Mouse (Mus musculus) CD4-positive, CD25-positive, alpha-beta regulatory T cell, adult 2 months (primary cell): ENCODE measurements at regions not wholly inside any gene's neighbourhood (a gene's known extent, or its start where the extent isn't known, plus 50 kb on each side); places are given as distances from the start of the nearest gene placed in this dataset.

Source experiments
- DNase-seq: peaks from one replicate; pipeline ENCODE4 v3.0.0-alpha.2; 2012; ENCODE audit warnings: low read depth, low spot score

DNA sequence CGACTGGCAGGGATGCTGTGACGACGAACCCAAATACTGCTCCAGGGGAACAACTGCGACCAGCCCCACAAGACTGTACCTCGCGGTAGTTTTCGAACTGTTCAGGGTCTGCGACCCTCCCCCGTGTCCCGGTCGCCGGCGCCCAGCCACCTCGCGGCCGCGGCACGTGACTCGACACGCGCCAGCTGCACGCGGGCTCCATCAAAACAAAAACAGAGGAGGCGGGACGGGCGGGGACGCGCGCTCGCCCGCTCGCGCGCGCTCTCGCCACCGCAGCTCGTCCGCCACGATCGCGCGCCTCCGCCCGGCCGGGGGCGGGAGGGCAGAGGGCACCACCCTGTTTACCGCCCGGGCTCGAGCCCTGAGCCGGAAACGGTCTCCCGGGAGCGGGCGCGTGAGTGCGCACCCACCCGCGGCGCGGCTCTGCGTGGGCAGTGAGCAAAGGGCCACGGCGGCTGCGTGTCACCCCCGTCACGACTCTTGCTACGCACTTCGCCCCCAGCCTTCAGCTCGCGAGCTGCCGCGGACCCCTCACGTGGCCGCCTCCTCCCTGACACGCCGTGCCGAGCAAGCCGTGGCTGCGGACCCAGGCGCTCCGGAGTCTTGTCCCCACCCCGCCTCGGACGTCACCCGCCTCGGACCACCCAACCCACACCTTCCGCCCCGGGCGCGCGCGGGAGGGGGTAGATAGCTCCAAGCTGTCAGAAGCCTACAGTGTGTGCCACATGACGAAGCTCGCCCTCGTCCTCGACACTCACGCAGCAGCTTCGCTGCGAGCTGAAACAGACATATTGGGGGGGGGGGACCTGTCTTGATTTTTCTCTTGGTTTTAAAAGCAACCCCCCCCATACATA, 182.1 kb upstream of the Mkln1 start:
- DNase-seq = peak; percentile 94

DNA sequence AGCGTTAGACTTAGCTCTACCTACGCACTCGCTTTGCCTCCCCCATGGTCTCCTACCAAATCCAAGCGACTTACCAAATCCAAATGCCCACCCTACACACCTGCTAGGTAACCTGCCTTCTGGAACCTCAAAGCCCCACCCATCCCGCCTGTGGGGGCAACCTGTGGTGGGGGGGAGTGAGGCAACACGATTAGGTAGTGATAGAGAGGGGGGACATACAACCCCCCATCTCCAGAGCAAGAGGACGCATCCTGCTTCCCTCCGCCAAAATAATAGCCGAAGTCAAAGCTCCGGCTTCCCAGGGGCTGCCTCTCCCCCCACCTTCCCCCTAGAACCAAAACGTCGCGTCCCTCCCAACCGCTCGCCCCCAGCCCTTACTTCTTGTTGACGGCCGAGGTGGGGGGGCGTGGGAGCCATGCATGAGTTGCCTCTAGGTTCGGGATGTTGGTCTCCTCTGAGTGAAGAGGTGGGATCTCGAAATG, 181.4 kb upstream of the Mkln1 start:
- DNase-seq = peak; percentile 74

DNA sequence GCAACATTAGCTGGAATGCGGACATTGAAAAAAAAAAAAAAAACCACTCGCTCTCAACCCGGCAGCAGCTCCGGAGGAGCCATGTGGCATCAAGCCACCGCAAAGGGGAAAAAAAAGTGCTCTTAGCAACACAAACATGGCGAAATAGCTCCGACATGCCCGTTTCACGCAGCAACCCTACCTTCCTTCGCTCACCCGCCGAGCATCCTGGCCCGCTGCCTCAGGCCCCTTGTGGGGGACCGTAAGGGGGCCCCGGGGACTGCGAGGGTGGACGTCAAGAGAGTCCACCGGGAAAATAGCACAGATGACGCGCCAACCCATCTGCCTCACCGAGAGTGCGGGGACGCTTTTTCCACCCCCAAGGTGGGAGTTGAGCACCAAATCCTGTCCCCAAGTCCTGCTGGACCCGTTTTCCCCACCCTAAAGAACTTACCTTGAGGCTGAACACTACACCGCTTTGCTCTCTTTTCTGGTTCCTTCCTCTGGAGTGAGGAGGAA, 180.8 kb upstream of the Mkln1 start:
- peak; percentile 82 for DNase-seq

DNA sequence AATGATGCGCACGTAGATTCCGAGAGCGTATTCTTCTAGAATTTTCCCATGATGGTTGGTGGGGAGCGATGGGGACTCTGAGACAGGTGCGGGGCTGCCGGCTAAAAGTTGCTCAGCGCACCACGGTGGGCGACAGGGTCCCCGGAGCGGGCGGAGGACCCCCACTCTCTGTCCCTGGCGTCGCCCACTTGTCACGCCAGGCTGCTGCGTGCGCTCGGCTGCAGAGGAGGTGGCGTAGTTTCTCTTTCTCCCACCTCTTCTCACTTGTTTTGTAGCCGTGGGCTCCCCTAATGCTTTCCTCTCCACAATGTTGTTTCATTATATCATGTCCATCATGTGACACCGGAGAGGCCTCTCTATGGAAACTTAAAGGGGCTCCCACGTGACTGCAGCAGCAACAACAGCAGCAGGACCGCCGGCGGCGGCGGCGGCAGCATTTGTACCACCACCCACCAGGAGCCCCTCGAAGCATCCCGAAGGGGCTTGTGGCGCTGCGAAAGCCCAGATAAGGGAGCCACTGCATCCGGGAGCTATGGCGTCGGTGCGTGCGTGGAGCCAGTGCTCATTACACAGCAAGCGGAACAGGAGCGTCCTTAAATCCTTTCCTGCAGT, 180.3 kb upstream of the Mkln1 start:
- DNase-seq = peak; percentile 91

DNA sequence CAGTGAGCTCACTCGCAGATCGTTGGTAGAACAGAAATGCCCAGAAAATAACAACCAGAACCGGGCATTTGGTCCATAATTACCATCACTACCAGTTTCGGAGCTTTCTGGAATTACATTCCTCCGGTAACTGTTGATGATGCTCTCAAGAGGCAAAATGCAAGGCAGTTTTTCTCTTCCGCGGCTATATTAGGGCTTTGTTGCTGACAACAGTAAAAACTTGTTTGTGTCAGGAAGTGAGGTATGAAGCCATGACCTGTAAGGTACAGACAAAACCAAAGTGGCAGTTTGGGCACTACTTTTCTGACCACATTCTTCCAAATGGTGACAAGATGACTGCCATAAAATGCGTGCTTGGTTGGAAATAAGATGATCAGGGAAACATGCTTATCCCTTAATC, 179.7 kb upstream of the Mkln1 start:
- DNase-seq = peak; percentile 73

DNA sequence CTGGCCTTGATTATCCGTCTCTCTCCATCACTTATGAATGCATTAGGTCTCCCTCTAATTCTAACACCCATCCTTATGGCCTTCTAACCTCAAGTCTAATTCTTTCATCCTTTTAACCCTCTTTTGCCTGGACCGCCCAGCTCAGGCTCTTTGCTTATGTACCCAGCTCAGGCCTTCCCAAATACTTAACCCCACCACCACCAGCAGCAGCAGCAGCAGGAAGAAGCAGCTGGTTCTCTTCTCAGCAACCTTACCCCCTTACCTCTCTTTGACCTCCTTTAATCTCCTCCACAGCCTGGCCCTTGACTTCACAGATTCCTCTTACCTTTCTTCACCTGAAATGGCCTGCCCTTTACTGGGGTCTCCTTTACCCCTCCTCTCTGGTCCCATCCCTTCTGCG, 178.8 kb upstream of the Mkln1 start:
- DNase-seq = peak; percentile 29

DNA sequence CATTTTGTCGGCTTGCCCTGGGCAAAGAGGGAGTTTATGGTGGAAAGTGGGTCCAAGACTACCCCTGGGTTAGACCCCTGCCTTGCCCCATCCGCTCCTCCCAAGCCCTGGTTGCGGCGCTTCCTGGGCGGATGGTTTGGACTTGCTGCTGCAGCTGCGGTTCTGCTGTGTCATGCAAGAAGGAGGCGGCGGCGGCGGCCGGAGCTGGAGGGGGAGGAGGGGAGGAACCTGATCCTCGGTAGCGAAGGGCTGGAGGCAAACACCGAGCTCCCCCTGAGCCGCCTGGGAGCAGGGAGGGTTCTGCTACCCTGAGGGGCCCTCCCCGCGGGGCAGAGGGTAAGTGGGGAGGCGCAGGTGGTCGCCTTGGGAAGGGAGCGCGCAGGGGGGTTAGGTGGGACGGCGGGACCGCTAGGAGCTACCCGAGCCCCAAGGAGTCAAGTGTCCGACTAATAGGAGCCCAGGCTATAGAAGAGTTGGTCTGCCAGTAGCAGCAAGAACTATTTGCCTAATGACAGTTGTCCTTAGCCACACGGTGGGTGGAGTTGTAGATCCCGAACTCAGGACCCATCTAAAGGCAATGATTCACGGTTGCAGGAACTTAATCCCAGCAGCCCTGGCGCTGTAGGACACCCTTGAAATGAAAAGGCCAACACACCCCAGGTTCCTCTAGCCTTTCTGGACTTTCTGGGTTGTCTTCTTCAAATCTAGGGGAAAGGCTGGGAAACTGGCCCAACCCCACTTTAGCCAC, 178.2 kb upstream of the Mkln1 start:
- peak; percentile 78 for DNase-seq

DNA sequence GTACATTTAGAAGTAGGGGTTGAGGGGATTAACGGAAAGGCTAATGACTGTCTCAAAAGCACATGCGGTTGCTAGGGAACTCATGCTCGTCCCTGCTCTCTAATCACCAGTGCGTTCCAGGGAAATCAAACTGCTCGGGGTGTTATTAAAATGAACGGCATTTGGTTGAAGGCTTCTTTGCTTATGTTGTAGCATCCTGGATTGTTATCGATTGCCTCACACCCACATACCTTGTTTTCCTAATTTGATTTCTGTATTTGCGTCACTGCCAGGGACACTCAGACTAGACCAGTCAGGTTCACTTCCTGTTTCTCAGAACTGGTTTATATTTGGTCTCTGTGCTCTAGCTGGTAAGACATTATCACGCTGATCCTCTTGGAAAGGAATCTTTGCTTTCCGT, 177.0 kb upstream of the Mkln1 start:
- peak; percentile 84 for DNase-seq

DNA sequence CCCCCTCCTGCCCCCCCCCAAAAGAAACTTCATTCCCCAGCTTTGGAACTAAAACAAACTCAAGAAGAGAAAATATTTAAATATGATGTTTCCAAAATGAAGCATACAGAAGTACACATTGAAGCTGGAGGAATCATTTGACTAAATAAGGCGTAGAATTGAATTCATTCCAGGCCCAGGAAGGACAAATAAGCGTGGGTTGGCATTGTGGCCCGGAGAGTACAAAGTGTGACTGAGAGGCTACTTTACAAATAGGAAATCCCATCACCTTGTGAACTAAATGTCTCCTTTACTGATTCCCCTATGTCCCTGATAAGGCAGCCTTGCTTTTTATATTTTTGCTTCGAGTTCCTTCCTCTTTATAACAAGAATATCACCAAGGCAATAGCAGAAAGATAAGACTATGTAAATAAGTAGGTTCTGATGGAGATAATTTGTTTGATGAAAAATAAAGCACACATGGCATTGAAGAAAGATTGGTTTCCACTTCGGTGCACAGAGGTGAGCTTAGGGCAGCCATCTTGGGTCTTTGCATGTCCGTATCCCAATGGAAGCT, 176.4 kb upstream of the Mkln1 start:
- peak; percentile 17 for DNase-seq

DNA sequence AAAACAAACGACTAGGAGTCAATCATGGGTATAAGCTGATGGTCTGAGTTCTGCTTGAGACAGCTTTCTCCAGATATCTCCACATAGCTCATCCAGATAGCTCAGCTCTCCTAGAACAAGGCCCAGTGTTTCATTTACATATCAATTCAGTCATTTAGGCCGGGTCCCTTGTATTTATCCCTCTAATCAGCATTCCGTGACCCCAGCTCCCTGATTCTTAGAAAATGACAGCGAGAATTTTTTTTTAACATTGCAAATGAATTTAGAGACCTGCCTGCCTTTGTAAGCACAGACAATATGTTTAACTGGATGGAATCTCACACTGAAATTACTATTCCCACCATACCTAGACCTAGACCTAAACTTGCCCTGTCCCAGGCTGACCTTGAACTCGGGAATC, 171.1 kb upstream of the Mkln1 start:
- DNase-seq = no peak

DNA sequence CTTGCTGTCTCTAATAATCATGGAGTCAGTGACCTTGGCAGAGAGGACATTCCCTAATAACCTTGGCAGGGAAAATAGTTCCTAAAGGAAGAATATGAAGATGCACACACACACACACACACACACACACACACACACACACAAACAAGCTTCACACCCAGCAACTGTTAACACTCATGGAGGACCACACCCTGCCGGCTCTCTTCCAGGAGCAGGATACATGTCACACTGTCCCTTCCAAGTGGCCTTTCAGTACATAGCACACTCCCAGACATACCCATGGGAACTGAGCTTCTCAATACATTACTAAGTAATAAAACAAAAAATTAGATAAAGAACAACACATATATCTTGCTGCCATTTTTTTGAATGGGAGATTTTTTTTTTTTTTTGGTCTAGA, 170.5 kb upstream of the Mkln1 start:
- no peak for DNase-seq

DNA sequence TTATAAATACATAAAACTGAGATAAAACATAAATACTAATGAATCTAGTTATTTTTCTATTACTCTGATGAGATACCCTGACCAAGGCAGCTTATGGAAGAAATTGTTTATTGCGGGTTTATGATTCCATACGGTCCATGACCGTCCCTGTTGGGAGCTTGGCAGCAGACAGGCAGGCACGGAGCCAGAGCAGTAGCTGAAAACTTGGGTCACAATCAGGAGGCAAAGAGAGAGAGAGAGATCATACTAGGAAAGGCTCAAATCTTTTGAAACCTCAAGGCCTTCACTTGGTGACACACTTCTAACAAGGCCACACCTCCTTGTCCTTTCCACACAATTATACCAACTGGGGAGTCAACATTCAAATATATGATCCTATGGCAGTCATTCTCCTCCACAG, 166.7 kb upstream of the Mkln1 start:
- no peak for DNase-seq

DNA sequence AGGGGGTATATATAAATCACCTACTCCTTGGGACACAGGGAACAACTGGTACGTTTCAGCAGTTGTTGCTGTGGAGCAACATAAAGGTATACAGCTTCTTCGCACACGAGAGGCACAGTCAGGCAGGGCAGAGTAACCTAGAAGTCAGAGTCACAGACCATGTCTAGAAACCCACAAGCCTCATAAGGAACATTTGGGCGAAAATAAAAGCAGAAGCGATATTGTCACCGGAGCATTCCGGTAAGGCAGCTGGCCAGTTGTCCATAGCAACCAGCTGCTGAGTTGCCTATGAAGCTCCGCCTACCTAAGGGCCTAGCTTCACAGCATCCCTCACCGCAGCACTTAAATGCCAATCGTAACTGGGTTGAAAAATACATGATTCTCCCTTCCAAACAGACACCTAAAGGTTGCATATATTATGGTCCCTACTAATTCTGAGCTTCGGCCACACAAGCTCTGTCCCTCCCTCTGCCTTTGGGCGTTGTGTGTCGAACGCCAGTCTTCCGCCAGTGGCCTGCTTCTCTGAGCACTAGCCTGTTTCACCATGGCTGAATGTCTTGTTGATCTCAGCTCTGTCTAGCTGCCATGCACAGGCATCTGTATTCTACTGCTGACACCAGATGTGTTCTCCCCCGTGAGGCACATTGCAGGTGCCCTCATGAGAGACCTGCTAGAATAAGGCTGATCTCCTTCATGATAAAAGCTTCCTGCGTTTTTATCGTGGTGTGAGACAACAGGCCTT, 165.1 kb upstream of the Mkln1 start:
- peak; percentile 35 for DNase-seq

DNA sequence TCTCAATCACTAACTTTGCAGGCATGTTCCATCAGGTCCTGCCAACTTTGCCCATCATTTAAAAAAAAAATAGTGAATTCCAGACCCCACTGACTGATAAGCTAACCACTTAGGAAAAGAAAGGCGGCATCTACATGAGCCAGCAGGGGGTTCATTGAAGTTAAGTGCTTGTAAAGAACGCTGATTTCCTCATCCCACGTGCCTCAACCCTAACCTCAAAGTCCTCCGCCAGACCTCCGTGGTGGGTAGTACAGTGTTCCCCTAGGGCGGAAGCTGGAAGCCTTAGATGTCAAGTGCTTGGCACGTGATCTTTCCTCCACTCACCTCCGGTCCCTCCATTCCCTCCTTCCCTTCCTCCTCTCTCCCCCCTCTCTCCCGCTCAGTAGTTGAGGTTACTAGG, 158.5 kb upstream of the Mkln1 start:
- peak; percentile 43 for DNase-seq

DNA sequence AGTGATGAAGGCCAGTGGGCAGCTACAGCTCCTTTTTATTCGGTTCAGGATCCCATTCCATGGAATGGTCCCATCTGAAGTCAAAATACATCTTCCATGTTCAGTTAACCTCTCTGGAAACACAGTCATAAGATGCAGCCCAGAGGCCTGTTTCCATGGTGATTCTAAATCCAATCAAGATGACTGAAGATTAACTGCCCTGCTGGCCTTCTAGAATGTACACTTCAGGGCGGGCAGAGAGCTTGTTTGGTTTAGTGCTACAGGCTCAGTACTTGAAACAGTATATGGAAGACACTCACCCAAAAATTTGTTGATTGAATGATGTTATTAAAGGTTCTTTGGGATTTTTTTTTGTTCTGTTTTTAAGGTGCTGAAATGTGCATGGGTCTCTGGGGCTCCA, 148.0 kb upstream of the Mkln1 start:
- DNase-seq = no peak

DNA sequence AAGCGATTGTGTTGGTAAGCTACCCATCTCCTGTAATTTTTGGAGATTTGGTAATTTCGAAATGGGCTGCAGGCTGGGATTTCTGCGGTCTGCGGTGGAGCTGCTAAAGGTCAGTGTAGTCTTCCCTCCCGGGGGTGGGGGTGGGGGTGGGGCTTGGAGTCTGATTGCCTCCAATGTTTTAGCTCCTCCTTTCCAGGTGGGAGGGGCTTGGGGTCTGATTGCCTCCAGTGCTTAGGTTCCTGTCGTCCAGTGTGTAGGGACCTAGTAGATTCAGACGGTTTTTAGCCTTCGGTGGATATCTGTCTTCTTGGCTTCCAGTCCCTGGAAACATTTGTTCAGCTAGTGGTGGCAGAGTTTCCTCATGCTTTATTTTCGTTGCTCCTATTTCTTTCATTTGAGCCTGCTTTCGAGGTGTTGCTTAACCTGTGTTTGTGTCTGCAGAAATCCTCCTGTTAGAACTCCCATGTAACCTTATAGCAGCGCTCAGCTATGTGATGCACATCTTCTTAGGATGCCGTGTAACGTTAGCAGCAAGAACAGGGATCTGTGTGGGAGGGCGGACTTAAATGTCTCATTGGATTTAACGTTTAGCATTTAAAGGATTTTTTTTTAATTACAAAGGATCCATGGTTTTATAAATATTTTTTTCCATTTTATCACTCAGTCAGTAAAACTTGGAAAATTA, 145.1 kb upstream of the Mkln1 start:
- peak; percentile 25 for DNase-seq

DNA sequence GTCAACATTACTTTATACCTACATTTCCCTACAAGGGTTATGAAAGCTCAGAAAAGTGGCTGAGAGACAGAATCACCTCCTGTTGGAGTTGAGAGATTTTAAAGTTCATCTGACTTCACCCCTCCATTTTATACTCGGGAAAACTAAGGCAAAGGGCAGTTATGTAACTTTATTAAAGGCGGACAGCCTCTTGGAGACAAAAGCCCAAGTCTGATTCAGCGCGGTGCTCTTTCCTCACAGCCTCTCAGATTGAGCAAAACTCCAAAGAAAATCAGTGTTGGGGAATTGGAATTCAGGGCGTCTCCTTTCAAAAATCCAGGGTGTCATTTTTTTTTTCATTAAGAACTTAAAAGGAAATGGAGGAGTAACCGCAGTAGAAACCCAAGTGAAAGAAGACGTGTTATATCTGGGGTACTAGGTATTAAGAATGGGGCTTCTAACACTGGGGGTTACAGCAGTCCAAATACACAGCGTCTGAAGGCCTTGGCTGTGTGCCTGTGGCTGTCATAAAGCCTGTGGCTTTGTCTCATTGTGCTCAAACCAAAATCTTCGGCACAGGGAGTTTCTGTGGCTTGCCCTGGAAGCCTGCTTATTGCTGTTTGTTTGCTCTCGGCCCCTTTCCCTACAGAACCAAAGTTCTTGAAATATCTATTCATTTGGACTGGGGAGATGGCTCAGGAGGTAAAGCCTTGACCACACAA, 137.7 kb upstream of the Mkln1 start:
- DNase-seq = no peak

DNA sequence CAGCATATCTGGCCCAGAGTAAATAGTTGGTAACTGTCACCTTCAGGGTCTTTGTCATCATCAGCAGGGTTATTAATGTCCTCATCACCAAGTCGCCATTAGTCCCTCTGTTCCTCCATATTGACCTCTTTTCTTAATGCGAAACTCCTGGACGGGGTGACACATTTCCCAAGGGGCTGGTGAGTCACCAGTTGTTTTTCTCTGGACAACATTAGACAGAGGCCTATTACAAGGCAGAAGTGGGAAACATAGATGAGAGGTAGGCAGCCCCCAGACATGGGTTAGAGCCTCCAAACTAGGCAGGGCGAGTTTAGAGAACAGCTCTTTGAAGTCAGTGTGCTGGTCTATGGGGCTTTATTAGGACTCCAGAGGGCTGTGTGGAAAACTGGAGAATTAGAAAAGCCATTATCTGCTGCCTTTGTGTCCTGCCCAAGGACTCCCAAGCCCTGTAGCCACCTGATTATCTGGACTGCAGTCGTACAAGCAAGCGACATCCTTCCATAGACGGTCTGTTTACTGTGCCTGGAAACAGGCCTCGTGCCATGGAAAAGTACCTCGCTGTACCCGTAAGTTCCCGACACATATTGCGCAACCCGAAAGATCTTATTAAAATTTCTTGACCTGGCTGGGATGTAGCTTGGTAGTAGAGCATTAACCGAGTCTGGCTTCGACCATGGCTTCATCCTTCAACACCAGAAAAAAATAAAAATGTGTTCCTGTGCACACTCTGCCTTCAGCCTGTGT, 136.6 kb upstream of the Mkln1 start:
- DNase-seq = no peak

DNA sequence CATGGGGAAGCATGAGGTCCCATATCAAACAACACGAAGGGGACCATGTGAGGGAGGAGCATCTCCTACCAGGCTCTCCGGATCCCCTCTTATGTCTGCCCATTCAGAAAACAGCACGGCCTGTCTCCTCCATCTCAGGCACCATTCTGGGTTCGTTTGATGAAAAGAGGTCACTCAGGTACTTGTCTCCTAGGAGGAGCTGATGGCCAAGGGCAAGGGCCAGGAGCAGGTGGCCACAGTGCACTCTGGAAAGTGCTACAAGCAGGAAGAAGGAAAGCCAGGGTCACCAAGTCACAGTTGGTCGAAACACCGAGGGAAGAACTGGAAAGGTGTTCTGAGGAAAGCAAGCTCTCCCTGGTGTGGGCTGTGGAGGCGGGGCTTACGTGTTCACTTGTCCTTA, 135.9 kb upstream of the Mkln1 start:
- DNase-seq = no peak
